Mouse (Mus musculus): ENCODE data around the gene Smad1. TPM values are rescaled to one million over a fixed set of nuclear protein-coding genes. Genes with fewer than 3 reads are reported as not detected.
A peak's percentile ranks its signal among the peaks of the same experiment; 100 is the strongest.

The Smad1 gene
- polyA plus RNA-seq, 1 experiment from 2014 or later = 65.6 TPM

- H3K9me3 ChIP-seq (ENCODE audit: control insufficient read depth, low read length) = no peaks in the 10 kb centered on the region
- H3K4me3 ChIP-seq (replicated peaks; ENCODE audit: low read length) = no peak overlapping the region
- peaks cover 5% of the 10 kb centered on the region; the same call in 1 of the 2 replicates for H3K36me3 ChIP-seq (ENCODE audit: control insufficient read depth, insufficient read depth)
- no peak overlapping the region for H3K9ac ChIP-seq (replicated peaks; ENCODE audit: low read depth, low read length)
- 84% methylated on average over 6 of the region's 6 CpGs for WGBS
- H3K4me1 ChIP-seq (replicated peaks; ENCODE audit: control insufficient read depth, insufficient read depth, low read length) = peaks cover 36% of the 10 kb centered on the region
- no peak overlapping the region for H3K27ac ChIP-seq (ENCODE audit: low read length)
- H3K4me2 ChIP-seq (ENCODE audit: low read length) = no peak overlapping the region
- no peak for ATAC-seq
- H3K27me3 ChIP-seq (replicated peaks; ENCODE audit: control insufficient read depth, insufficient read depth, low read length) = no peaks in the 10 kb centered on the region
Observed at GRCm38 (mm10) chr8:79386358-79386757, 13.0 kb downstream of the Smad1 start.

- Histone ChIP-seq H3K9me3 (ENCODE audit: control insufficient read depth, low read length) (no peaks in the 10 kb centered on the region), H3K9ac (replicated peaks; ENCODE audit: low read depth, low read length) (no peak overlapping the region), H3K27me3 (replicated peaks; ENCODE audit: control insufficient read depth, insufficient read depth, low read length) (no peaks in the 10 kb centered on the region), H3K27ac (ENCODE audit: low read length) (no peak overlapping the region), H3K36me3 (ENCODE audit: control insufficient read depth, insufficient read depth) (peaks cover 4% of the 10 kb centered on the region; the same call in 1 of the 2 replicates), H3K4me2 (ENCODE audit: low read length) (no peak overlapping the region), H3K4me3 (replicated peaks; ENCODE audit: low read length) (no peak overlapping the region), H3K4me1 (replicated peaks; ENCODE audit: control insufficient read depth, insufficient read depth, low read length) (peaks cover 41% of the 10 kb centered on the region)
- 24% methylated on average over 25 of the region's 25 CpGs for WGBS
- ATAC-seq = no peak
Observed at GRCm38 (mm10) chr8:79384276-79385271, 14.7 kb downstream of the Smad1 start.

- H3K4me2 ChIP-seq (ENCODE audit: low read length) = no peak overlapping the region
- H3K27ac ChIP-seq (ENCODE audit: low read length) = no peak overlapping the region
- H3K27me3 ChIP-seq (replicated peaks; ENCODE audit: control insufficient read depth, insufficient read depth, low read length) = no peaks in the 10 kb centered on the region
- ATAC-seq = peak; percentile 35; the same call in 1 of the 2 replicates
- 12% methylated on average over 8 of the region's 8 CpGs for WGBS
- no peak overlapping the region for H3K4me3 ChIP-seq (replicated peaks; ENCODE audit: low read length)
- no peaks in the 10 kb centered on the region for H3K9me3 ChIP-seq (ENCODE audit: control insufficient read depth, low read length)
- peaks cover 40% of the 10 kb centered on the region for H3K4me1 ChIP-seq (replicated peaks; ENCODE audit: control insufficient read depth, insufficient read depth, low read length)
- H3K36me3 ChIP-seq (ENCODE audit: control insufficient read depth, insufficient read depth) = no peaks in the 10 kb centered on the region
- H3K9ac ChIP-seq (replicated peaks; ENCODE audit: low read depth, low read length) = no peak overlapping the region
Observed at GRCm38 (mm10) chr8:79382857-79383262, 16.5 kb downstream of the Smad1 start.

GRCm38 (mm10) chr8:79381771-79382170 lies 17.5 kb downstream of the Smad1 start:
- H3K27me3 ChIP-seq (replicated peaks; ENCODE audit: control insufficient read depth, insufficient read depth, low read length) = no peaks in the 10 kb centered on the region
- WGBS = 27% methylated on average over 6 of the region's 6 CpGs
- ATAC-seq = peak; percentile 39; the same call in 1 of the 2 replicates
- H3K27ac ChIP-seq (ENCODE audit: low read length) = no peak overlapping the region
- H3K9ac ChIP-seq (replicated peaks; ENCODE audit: low read depth, low read length) = no peak overlapping the region
- no peaks in the 10 kb centered on the region for H3K36me3 ChIP-seq (ENCODE audit: control insufficient read depth, insufficient read depth)
- H3K4me1 ChIP-seq (replicated peaks; ENCODE audit: control insufficient read depth, insufficient read depth, low read length) = peaks cover 40% of the 10 kb centered on the region
- no peak overlapping the region for H3K4me2 ChIP-seq (ENCODE audit: low read length)
- H3K4me3 ChIP-seq (replicated peaks; ENCODE audit: low read length) = no peak overlapping the region
- H3K9me3 ChIP-seq (ENCODE audit: control insufficient read depth, low read length) = no peaks in the 10 kb centered on the region

- Histone ChIP-seq H3K36me3 (ENCODE audit: control insufficient read depth, insufficient read depth) (no peaks in the 10 kb centered on the region), H3K27me3 (replicated peaks; ENCODE audit: control insufficient read depth, insufficient read depth, low read length) (no peaks in the 10 kb centered on the region), H3K4me3 (replicated peaks; ENCODE audit: low read length) (no peak overlapping the region), H3K9me3 (ENCODE audit: control insufficient read depth, low read length) (no peaks in the 10 kb centered on the region), H3K9ac (replicated peaks; ENCODE audit: low read depth, low read length) (no peak overlapping the region), H3K4me1 (replicated peaks; ENCODE audit: control insufficient read depth, insufficient read depth, low read length) (peaks cover 41% of the 10 kb centered on the region), H3K27ac (ENCODE audit: low read length) (0 out of 2 replicates have a peak overlapping the region, but pooled peaks have one; percentile 6), H3K4me2 (ENCODE audit: low read length) (no peak overlapping the region)
- no peak for ATAC-seq
- WGBS = 45% methylated on average over 1 of the region's 1 CpGs
Observed at GRCm38 (mm10) chr8:79380386-79380785, 18.9 kb downstream of the Smad1 start.

- Histone ChIP-seq H3K9me3 (ENCODE audit: control insufficient read depth, low read length) (no peaks in the 10 kb centered on the region), H3K27ac (ENCODE audit: low read length) (no peak overlapping the region), H3K4me2 (ENCODE audit: low read length) (no peak overlapping the region), H3K9ac (replicated peaks; ENCODE audit: low read depth, low read length) (no peak overlapping the region), H3K36me3 (ENCODE audit: control insufficient read depth, insufficient read depth) (no peaks in the 10 kb centered on the region), H3K4me3 (replicated peaks; ENCODE audit: low read length) (no peak overlapping the region), H3K27me3 (replicated peaks; ENCODE audit: control insufficient read depth, insufficient read depth, low read length) (no peaks in the 10 kb centered on the region), H3K4me1 (replicated peaks; ENCODE audit: control insufficient read depth, insufficient read depth, low read length) (peaks cover 45% of the 10 kb centered on the region)
- no peak for ATAC-seq
- WGBS = 77% methylated on average over 14 of the region's 14 CpGs
Observed at GRCm38 (mm10) chr8:79379971-79380370, 19.3 kb downstream of the Smad1 start.

- no peak for ATAC-seq
- WGBS = 88% methylated on average over 9 of the region's 9 CpGs
- no peaks in the 10 kb centered on the region for H3K9me3 ChIP-seq (ENCODE audit: control insufficient read depth, low read length)
- no peak overlapping the region for H3K27ac ChIP-seq (ENCODE audit: low read length)
- no peak overlapping the region for H3K9ac ChIP-seq (replicated peaks; ENCODE audit: low read depth, low read length)
- no peak overlapping the region for H3K4me3 ChIP-seq (replicated peaks; ENCODE audit: low read length)
- H3K4me2 ChIP-seq (ENCODE audit: low read length) = no peak overlapping the region
- H3K27me3 ChIP-seq (replicated peaks; ENCODE audit: control insufficient read depth, insufficient read depth, low read length) = no peaks in the 10 kb centered on the region
- no peaks in the 10 kb centered on the region for H3K36me3 ChIP-seq (ENCODE audit: control insufficient read depth, insufficient read depth)
- H3K4me1 ChIP-seq (replicated peaks; ENCODE audit: control insufficient read depth, insufficient read depth, low read length) = peaks cover 47% of the 10 kb centered on the region
Observed at GRCm38 (mm10) chr8:79376648-79377047, 22.7 kb downstream of the Smad1 start.

- H3K4me2 ChIP-seq (ENCODE audit: low read length) = no peak overlapping the region
- WGBS = 65% methylated on average over 5 of the region's 5 CpGs
- ATAC-seq = no peak
- peaks cover 7% of the 10 kb centered on the region for H3K36me3 ChIP-seq (ENCODE audit: control insufficient read depth, insufficient read depth)
- no peaks in the 10 kb centered on the region for H3K27me3 ChIP-seq (replicated peaks; ENCODE audit: control insufficient read depth, insufficient read depth, low read length)
- peaks cover 41% of the 10 kb centered on the region for H3K4me1 ChIP-seq (replicated peaks; ENCODE audit: control insufficient read depth, insufficient read depth, low read length)
- H3K27ac ChIP-seq (ENCODE audit: low read length) = no peak overlapping the region
- no peak overlapping the region for H3K9ac ChIP-seq (replicated peaks; ENCODE audit: low read depth, low read length)
- no peak overlapping the region for H3K4me3 ChIP-seq (replicated peaks; ENCODE audit: low read length)
- no peaks in the 10 kb centered on the region for H3K9me3 ChIP-seq (ENCODE audit: control insufficient read depth, low read length)
Observed at GRCm38 (mm10) chr8:79375775-79376123, 23.6 kb downstream of the Smad1 start.

- Histone ChIP-seq H3K36me3 (ENCODE audit: control insufficient read depth, insufficient read depth) (peaks cover 7% of the 10 kb centered on the region), H3K4me3 (replicated peaks; ENCODE audit: low read length) (no peak overlapping the region), H3K4me2 (ENCODE audit: low read length) (no peak overlapping the region), H3K4me1 (replicated peaks; ENCODE audit: control insufficient read depth, insufficient read depth, low read length) (peaks cover 36% of the 10 kb centered on the region), H3K9ac (replicated peaks; ENCODE audit: low read depth, low read length) (no peak overlapping the region), H3K9me3 (ENCODE audit: control insufficient read depth, low read length) (no peaks in the 10 kb centered on the region), H3K27me3 (replicated peaks; ENCODE audit: control insufficient read depth, insufficient read depth, low read length) (no peaks in the 10 kb centered on the region), H3K27ac (ENCODE audit: low read length) (no peak overlapping the region)
- no peak for ATAC-seq
- WGBS = 79% methylated on average over 13 of the region's 13 CpGs
Observed at GRCm38 (mm10) chr8:79375074-79375774, 24.1 kb downstream of the Smad1 start.

All from forebrain, embryonic 16.5 days (tissue).